Mouse (Mus musculus) spleen, adult 18-20 months (tissue): Measurements from ENCODE around the gene Wdr11.
A peak's percentile ranks its signal among the peaks of the same experiment; 100 is the strongest.

Experiments used
- DNase-seq, 2 experiments: peaks; one replicate each; pipeline ENCODE4 v3.0.0; 2022; ENCODE audit warnings: mixed read lengths in 2 of 2

Wdr11 gene

GRCm38 (mm10) chr7:129591371-129592131, at the start of gene Wdr11:
TSS of gene Wdr11 (plus strand) at chr7:129591863.
- peak; percentile 60 to 72 for DNase-seq

- DNase-seq: no peak
These were observed 24.1 kb upstream of the Wdr11 start for GRCm38 (mm10) chr7:129567541-129567940.

GRCm38 (mm10) chr7:129568338-129568737, 23.3 kb upstream of the Wdr11 start:
- DNase-seq: no peak

- no peak for DNase-seq
These were observed 17.2 kb upstream of the Wdr11 start for GRCm38 (mm10) chr7:129574471-129574870.

- no peak for DNase-seq
These were observed 16.4 kb upstream of the Wdr11 start for GRCm38 (mm10) chr7:129575110-129575784.

GRCm38 (mm10) chr7:129592132-129592745, 576 bp downstream of the Wdr11 start:
- DNase-seq: no peak

- no peak for DNase-seq
These were observed 5.5 kb downstream of the Wdr11 start for GRCm38 (mm10) chr7:129597186-129597585.

- DNase-seq: no peak
These were observed 14.6 kb downstream of the Wdr11 start for GRCm38 (mm10) chr7:129606291-129606690.

- DNase-seq: no peak
These were observed 29.5 kb downstream of the Wdr11 start for GRCm38 (mm10) chr7:129621141-129621540.

GRCm38 (mm10) chr7:129630351-129630750, 38.7 kb downstream of the Wdr11 start:
- no peak for DNase-seq

- DNase-seq: no peak
These were observed 39.8 kb downstream of the Wdr11 start for GRCm38 (mm10) chr7:129631453-129631852.

- no peak for DNase-seq
These were observed 44.4 kb downstream of the Wdr11 start for GRCm38 (mm10) chr7:129635898-129636640.

- DNase-seq: no peak
These were observed 45.3 kb downstream of the Wdr11 start for GRCm38 (mm10) chr7:129636992-129637391.

- DNase-seq: no peak
These were observed 46.3 kb downstream of the Wdr11 start for GRCm38 (mm10) chr7:129637906-129638475.

GRCm38 (mm10) chr7:129639006-129639405, 47.3 kb downstream of the Wdr11 start:
- DNase-seq: no peak

GRCm38 (mm10) chr7:129639833-129640232, 48.2 kb downstream of the Wdr11 start:
- DNase-seq: no peak

GRCm38 (mm10) chr7:129643290-129643689, 51.6 kb downstream of the Wdr11 start:
- DNase-seq: no peak

GRCm38 (mm10) chr7:129647798-129648197, 56.1 kb downstream of the Wdr11 start:
- no peak for DNase-seq

- peak; percentile 52 to 76 for DNase-seq
These were observed 57.3 kb downstream of the Wdr11 start for GRCm38 (mm10) chr7:129648938-129649337.

- DNase-seq: no peak
These were observed 59.1 kb downstream of the Wdr11 start for GRCm38 (mm10) chr7:129650717-129651116.

- DNase-seq: no peak
These were observed 60.1 kb downstream of the Wdr11 start for GRCm38 (mm10) chr7:129651781-129652180.

- no peak for DNase-seq
These were observed 61.3 kb downstream of the Wdr11 start for GRCm38 (mm10) chr7:129652901-129653460.
